Mouse (Mus musculus): ENCODE data around the gene Gm45808.

The Gm45808 gene

DNA sequence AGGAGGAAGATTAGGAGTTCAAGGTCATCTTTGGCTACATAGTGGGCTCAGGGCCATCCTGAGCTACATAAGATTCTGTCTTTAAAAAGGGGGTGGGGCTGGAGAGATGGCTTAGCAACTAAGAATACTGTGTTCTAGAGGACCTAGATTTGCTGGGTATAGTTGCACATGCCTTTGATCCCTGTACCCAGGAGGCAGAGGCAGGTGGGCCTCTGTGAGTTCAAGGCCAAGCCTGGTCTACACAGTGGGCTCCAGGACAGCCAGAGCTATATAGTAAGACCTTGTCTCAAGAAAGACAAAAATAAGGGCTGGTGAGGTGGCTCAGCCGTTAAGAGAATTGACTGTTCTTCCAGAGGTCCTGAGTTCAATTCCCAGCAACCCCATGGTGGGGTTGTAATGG is 36.6 kb downstream of the Gm45808 start:
- DNase-seq (ENCODE audit: low spot score), result no peak

DNA sequence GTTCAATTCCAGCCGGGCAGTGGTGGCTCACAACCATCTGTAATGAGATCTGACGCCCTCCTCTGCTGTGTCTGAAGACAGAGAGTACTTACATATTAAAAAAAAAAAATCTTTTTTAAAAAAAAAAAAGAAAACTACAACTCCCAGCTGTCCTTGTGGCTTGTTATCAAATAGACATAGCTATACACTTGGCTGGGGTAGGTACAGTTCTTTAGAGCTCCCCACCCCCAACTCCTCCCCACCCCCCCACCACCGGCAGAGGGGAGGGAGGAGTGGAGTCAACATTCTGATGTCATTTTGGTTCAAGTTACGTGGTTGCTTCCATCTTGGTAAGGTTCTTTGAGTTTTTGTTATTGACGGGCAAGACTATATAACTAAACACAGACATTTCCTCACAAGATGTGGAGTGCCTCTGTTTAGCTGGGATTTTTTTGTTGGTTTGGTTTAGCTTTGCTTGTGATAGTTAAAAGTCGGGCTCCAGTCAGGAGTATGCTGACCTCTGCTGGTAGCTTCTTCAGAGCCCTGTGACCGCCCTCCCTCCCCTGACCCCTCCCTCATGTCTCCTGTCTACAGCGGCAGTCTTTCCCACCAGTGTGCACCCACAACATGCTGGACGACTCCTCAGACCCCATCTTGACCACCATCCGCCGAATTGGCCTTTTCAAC is 39.2 kb downstream of the Gm45808 start:
- no peak for DNase-seq (ENCODE audit: low spot score)

DNA sequence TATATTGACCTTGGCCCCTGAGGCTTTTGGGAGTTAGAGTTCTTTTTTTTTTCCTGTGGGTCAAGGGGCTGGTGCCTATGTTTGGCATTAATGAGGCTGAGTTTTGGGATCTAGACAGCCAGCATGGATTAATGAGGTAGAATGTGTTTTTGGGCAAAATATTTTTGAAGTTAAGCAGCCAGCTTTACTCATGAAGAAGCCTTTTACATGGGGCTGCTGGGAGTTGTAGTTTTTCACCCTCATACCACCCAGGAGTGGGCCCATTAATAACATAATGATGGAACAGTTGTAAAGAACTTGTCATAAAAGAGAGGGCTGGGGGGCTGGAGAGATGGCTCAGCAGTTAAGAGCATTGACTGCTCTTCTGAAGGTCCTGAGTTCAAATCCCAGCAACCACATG is 40.0 kb downstream of the Gm45808 start:
- no peak for DNase-seq (ENCODE audit: low spot score)

DNA sequence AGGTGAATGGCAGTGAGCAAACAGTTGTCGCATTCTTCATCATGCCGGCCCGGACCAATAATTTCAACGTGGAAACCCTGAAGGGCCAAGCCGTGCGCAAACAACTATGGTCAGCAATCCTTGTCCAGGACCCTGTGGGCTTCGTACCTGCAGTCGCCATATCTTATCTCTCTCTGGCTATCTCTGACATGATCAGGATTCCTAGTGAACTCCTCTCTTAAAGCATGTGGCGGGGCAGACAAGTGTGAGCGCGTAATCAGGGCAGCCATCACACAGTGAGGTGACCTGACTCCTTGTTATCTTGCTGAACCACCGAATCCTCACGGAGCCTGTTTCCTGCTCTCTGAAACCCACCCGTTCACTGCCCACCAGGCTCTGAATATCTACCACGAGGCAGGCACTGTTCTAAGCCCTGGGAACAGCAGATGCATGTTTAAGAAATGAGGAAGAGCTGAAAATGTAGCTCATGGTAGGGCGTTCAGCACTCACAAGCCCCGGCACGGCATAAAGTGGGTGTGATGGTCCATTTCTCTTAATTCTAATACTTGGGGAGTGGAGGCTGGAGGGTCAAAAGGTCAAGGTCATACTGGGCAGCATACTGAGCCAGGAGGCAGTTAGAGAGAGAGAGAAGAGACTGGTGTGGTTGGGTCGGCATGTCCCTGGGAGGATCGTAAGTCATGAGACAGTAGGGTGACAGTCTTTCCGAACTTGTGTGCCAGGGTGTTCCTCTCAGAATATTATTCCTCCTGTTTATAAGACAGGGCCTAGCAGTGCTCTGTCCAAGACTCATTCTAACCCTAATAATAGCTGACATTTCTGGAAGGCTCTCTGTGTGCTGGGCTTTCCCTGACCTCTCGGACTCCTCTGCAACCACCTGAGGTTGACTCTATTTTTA is 42.8 kb downstream of the Gm45808 start:
- DNase-seq (ENCODE audit: low spot score), result no peak

DNA sequence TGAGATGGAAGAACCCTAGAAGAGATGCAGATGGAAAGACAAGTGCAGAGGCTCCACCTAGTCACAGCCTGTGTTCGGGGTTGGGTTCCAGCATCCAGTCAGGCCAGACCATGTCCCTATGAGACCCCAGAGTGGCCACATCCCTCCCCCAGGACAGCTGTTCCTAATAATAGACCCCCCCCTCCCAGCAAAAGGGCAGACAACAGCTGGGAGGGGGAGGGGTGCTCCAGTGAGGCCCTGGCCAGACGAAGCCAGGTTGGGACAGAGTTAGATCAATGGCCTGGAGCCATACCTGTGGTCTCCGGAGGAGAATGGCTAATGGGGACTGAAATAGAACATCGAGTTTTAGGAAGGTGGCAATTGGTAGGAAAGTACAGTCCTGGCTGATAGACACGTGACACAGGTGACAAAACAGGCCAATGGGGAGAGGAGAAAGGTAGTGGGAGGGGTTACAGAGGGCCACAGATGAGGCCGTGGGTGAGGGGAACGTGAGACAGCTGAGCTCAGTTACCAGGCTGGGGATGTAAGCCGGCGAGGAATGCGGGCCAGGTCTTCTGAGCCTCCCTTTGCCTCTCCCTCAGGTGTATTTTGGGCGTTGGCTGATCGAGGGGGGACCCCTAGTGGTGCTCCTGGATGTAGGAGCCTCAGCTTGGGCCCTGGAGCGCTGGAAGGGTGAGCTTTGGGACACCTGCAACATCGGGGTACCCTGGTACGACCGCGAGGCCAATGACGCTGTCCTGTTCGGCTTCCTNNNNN is 48.9 kb downstream of the Gm45808 start, which contains the start of gene Ruvbl2:
Ruvbl2 (minus strand) TSS at position 576 of the 756 bp plus-strand sequence.
- no peak for DNase-seq (ENCODE audit: low spot score)

DNA sequence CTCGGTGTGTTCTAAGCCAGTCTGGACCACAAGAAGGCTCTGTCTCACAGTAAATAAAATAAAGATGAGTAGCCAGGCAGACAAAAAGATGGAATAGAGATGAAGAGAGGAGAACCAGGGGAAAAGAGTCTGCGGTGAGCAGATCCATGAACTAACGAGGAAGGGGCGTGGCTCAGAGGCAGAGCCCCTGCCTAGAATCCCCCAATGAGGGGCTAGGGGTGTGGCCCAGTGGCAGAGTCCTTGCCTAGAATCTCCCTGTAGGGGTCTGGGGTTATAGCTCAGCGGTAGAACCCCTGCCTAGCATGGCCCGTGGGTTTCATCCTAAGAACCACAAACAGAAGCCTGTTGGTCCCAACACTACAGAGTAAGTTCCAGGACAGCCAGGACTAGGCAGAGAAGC is 49.6 kb downstream of the Gm45808 start:
- no peak for DNase-seq (ENCODE audit: low spot score)

DNA sequence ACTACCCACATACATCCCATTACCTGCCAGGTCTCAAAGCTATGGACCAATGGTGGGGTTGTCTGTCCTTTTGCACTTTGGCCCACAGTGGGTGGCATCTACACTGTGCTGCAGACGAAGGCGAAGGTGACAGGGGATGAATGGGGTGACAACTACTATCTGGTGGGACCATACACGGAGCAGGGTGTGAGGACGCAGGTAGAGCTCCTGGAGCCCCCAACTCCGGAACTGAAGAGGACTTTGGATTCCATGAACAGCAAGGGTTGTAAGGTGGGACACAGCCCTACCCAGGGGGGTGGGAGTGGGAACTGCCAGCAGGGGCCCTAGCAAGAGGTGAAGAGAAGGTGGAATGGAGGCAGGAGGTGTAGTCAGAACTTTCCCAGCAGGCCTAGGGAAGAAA is 50.2 kb downstream of the Gm45808 start:
- no peak for DNase-seq (ENCODE audit: low spot score)

DNA sequence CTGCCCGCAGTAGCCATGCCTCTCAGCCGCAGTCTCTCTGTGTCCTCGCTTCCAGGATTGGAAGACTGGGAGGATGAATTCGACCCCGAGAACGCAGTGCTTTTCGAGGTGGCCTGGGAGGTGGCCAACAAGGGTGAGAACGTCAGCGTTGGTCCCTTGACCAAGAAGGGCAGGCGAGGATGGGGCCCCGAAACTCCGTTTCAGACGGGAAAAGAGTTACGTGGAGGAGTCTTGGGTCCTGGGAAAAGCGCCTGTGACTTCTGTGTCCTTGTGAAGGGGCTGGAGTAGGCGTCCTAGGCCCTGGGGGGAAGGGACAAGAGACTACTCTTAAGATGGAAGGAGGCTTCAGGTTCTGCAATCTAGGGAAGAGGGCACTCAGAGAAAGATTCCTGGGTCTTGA is 51.6 kb downstream of the Gm45808 start:
- DNase-seq (ENCODE audit: low spot score), result no peak

DNA sequence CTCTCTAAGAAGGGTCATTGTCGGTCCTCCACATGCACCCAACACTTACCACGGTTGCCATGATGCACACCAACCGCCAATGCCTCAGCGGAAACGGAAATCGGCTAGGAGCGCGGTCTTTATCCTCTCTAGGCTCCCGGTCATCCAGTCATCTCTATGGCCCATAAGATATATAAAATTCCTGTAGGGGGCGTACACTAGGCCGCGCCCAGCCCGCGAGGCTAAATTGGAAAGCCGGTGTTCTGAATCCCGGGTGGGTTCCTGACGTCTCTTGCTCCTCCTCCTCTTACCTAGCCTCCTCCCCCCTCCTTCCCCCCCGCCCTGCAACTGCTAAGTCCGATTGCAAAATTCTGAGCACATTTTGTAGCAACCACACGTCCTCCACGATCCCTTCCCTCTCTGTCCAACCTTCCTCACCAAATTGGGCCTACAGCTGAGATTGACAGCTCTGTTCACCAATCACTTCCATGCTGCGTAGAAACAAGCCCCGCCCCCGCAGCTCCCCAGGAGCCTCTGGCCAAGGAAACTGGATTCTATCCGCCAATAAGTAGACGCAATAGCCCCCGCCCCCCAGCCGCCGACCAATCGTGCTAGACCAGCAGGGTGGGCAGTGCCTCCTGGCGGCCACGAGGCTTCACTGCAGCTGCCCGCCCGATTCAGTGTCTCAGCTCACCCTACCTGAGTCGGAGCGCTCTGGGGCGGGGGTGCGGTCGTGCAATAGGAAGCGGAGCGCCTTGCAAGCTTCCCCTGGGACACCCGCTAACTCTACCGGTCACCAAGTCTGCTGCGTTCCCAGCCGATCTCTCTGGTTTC is 52.2 kb downstream of the Gm45808 start, which contains the start of gene Gys1:
Gys1 (plus strand) TSS at position 642 of the 813 bp plus-strand sequence.
- DNase-seq (ENCODE audit: low spot score), result peak; percentile 100

DNA sequence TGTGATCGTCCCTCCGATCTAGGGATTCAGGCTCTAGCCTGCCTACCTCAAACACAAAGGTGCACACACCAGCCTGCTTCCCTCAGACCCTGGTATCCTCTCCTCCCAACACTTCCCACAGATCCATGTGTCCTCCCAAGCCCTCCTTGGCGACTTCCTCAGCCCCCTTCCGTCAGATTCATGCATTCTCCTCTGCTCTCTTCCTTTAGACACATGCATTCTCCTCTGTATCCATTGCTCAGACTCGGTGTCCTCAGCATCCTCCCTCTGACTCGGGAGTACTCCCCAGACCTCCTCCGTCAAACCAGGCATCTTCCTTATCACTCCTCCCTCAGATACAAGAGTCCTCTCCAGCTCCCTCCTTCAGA is 52.8 kb downstream of the Gm45808 start:
- no peak for DNase-seq (ENCODE audit: low spot score)

DNA sequence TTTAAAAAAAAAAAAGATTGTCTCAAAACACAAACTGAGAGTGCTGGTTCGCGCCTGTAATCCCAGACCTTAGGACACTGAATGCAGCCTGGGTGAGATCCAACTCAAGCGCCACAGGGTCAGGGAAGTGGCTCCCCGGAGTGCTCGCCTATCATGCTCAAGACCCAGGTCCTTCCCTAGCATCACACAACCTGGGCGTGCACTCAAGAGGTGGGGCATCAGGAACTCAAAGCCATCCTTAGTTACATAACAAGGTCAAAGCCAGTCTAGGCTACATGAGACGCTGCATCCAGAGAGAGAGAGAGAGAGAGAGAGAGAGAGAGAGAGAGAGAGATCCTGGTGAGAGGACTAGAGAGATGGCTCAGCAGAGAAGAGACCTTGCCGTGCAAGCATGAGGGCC is 60.1 kb downstream of the Gm45808 start:
- DNase-seq (ENCODE audit: low spot score), result no peak

DNA sequence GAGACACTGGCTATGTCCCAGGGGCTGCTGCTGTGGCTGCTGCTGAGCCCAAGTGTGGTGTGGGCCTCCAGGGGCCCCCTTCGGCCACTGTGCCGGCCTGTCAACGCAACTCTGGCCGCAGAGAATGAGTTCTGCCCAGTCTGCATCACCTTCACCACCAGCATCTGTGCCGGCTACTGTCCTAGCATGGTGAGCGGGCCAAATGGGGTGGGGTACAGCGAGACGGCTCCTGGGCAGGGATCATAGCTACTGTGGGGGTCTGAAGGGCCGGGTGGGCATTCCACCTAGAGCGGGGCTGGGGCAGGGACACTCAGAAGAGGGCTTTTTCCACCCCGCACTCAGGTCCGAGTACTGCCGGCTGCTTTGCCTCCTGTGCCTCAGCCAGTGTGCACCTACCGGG is 65.4 kb downstream of the Gm45808 start:
- DNase-seq (ENCODE audit: low spot score), result no peak

DNA sequence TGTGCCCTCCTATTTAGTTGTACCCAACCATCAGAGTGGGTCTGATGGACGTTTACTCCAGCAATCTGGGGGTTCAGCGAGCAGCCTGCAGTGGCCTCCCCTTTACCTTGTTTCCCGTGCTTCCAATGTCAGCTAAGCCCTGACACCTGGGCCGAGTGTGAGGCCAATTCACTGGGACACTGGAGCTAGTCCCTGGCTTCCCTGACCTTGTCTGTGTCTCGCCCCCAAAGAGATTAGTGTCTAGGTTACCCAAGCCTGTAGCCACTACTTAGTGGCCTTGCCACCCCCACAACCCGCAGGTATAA is 66.0 kb downstream of the Gm45808 start, which contains the start of gene Lhb:
Lhb (plus strand) TSS at position 206 of the 305 bp plus-strand sequence.
- no peak for DNase-seq (ENCODE audit: low spot score)

DNA sequence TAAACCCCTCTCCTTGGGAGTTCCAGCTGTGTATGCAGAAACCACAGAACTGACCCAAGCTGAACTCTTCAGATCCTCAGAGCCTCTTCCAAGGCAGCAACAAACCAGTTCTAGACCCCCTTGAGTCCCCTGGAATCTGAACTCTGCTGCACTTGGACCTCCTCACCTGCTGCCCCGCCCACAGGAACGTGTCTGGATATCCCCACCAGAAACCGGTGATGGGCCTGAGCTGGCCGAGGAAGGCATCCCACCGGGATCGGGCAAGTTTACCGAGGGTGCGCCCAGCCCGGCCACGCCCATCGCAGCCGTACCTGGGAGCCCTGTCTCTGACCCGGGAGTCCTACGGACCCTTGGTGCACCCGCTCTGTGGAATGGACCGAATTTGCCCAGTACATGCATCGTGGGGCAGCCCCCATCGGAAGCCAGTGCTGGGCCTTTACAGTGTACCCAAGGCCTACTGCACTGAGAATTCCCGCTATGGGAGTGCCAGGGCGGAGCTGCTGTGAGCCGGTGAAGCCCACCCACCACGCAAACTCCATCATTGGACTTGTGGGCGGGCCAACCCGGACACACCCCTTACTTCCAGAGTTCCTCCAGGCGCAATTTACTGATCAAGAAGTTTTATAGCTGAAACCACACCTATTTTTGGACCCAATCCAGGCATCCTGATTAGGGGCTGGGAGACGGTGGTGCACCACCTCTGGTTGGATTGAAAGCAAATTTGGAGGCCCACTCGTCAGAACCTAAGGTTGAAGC is 66.6 kb downstream of the Gm45808 start:
- no peak for DNase-seq (ENCODE audit: low spot score)

DNA sequence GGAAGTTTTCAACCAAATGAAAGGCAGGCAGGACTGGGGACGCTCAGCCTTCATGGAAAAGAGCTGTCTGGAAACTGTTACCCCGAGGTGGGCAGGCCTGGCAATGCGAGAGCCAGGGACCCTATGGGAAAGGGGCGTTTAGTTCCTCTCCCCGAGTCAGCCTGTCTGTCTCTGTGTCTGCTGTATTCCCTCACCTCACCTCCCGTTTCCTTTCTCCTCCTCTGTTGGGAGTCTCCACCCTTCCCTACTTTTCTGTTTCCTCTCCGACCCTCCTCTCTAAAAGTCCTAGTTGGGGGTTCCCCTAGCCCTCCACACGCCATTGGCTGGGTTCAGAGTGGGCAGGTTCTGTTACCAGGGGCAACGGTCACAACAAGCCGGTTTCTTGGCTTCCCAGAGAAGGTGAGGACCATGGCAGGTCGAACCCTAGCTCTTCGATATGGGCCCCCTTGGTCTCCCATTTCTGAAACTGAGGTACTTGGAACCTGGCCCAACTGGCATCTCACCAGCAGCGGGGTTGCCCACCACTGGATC is 68.6 kb downstream of the Gm45808 start:
- no peak for DNase-seq (ENCODE audit: low spot score)
